Comparison of ENCODE assay signal across 29 mouse cellular contexts in the genomic region with DNA sequence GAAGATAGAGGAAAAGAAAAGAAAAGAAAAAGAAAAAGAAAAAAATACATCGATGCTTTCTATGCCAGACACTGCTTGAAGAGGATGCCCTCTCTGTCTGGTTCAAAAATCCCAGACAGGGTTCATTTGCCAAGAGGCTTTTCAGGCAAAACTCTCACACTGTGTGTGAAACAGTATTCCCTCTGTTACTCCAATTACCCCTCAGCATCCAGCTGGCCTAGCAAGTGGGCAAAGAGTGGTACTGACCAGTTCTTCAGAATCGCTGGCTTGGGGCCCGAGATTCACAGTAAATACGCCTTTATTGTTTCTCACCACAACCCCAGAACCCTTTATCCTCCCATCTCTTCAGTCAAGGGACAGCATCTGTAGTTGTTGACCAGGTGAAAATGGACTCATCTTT.
DNase-seq lines count a peak whose midpoint lies in the region; ATAC-seq lines count a peak whose summit lies in the region.
"Had no signal": no experiment of that assay in that cellular context is flagged by ENCODE, and none has a peak within 500 bp of the region (broad histone marks: within the 10 kb centered on the region; RNA-seq: fewer than 3 reads in every experiment).

No protein-coding gene starts in this region.

- H3K4me3 ChIP-seq in hindbrain, embryonic 16.5 days (ENCODE audit: low read length) = no peak overlapping the region
- H3K4me3 ChIP-seq in hindbrain, embryonic 10.5 days = no peak overlapping the region
- H3K4me3 ChIP-seq: embryonic facial prominence, embryonic 10.5 days; embryonic facial prominence, embryonic 15.5 days; forebrain, embryonic 13.5 days; liver, embryonic 15.5 days; midbrain, embryonic 12.5 days had no signal

- no peaks in the 10 kb centered on the region for H3K9me3 ChIP-seq in hindbrain, embryonic 16.5 days (ENCODE audit: control insufficient read depth, low read length)
- H3K9me3 ChIP-seq in hindbrain, embryonic 10.5 days = no peaks in the 10 kb centered on the region
- H3K9me3 ChIP-seq: embryonic facial prominence, embryonic 10.5 days; embryonic facial prominence, embryonic 15.5 days; forebrain, embryonic 13.5 days; liver, embryonic 15.5 days; midbrain, embryonic 12.5 days had no signal

- ATAC-seq in hindbrain, embryonic 16.5 days = peak; percentile 79
- ATAC-seq: forebrain, embryonic 13.5 days; intestine, embryonic 16.5 days had no signal

- no peaks in the 10 kb centered on the region for H3K4me1 ChIP-seq in hindbrain, embryonic 16.5 days (ENCODE audit: control insufficient read depth, insufficient read depth, low read depth, low read length)
- no peaks in the 10 kb centered on the region for H3K4me1 ChIP-seq in hindbrain, embryonic 10.5 days (replicated peaks)
- H3K4me1 ChIP-seq: embryonic facial prominence, embryonic 10.5 days; embryonic facial prominence, embryonic 15.5 days; forebrain, embryonic 13.5 days; liver, embryonic 15.5 days; midbrain, embryonic 12.5 days had no signal

- intact Hi-C loops in left cerebral cortex, postnatal 4 days (cut with DNase I) = no loop called here
- intact Hi-C loops in left cerebral cortex, postnatal 36 days (cut with DNase I) = no loop called here

- no peaks in the 10 kb centered on the region for H3K36me3 ChIP-seq in hindbrain, embryonic 16.5 days (ENCODE audit: control insufficient read depth, insufficient read depth, low read length)
- H3K36me3 ChIP-seq in hindbrain, embryonic 10.5 days = no peaks in the 10 kb centered on the region
- H3K36me3 ChIP-seq: embryonic facial prominence, embryonic 10.5 days; embryonic facial prominence, embryonic 15.5 days; liver, embryonic 15.5 days; midbrain, embryonic 12.5 days had no signal

- no peaks in the 10 kb centered on the region for H3K27me3 ChIP-seq in hindbrain, embryonic 16.5 days (replicated peaks; ENCODE audit: control insufficient read depth, insufficient read depth, low read length)
- no peaks in the 10 kb centered on the region for H3K27me3 ChIP-seq in hindbrain, embryonic 10.5 days (ENCODE audit: insufficient read depth, poor library complexity, severe bottlenecking)
- H3K27me3 ChIP-seq: CH12.LX; embryonic facial prominence, embryonic 15.5 days; forebrain, embryonic 13.5 days; liver, embryonic 15.5 days; midbrain, embryonic 12.5 days had no signal

- no peak overlapping the region for H3K4me2 ChIP-seq in hindbrain, embryonic 16.5 days (ENCODE audit: low read length)
- H3K4me2 ChIP-seq: embryonic facial prominence, embryonic 15.5 days; forebrain, embryonic 13.5 days; heart, embryonic 11.5 days; liver, embryonic 15.5 days; lung, embryonic 14.5 days; midbrain, embryonic 12.5 days had no signal

- WGBS in hindbrain, embryonic 16.5 days = 84% methylated on average over 4 of the region's 4 CpGs
- WGBS in hindbrain, embryonic 10.5 days = 89% methylated on average over 4 of the region's 4 CpGs

- peak; percentile 42 to 66 for DNase-seq in cerebellum, postnatal 10 days
- DNase-seq in cerebellum, adult 11 months = no peak
- DNase-seq in hindbrain, embryonic 10.5 days (ENCODE audit: low spot score) = no peak
- peak; percentile 57 for DNase-seq in left cerebral cortex, postnatal 4 days
- no peak for DNase-seq in left cerebral cortex, postnatal 36 days (ENCODE audit: low spot score in 2 of 2)
- DNase-seq in Muller cell, postnatal 12 days (ENCODE audit: inconsistent ontology term) = peak; percentile 25
- DNase-seq in lung, postnatal 10 days = no peak
- DNase-seq: adrenal gland, adult 8-10 months; cerebellum, adult 11-12 months; cerebellum, postnatal 25 days; gastrocnemius, postnatal 14 days; heart, postnatal 36 days; kidney, adult 8-10 months; kidney, postnatal 4 days; liver; lung, embryonic 14.5 days; thymus, adult 2 months; thymus, postnatal 4 days had no signal

- no peak overlapping the region for H3K9ac ChIP-seq in hindbrain, embryonic 16.5 days (ENCODE audit: low read depth, low read length)
- H3K9ac ChIP-seq: embryonic facial prominence, embryonic 15.5 days; forebrain, embryonic 13.5 days; liver, embryonic 15.5 days; lung, embryonic 14.5 days; midbrain, embryonic 12.5 days had no signal

- H3K27ac ChIP-seq in hindbrain, embryonic 16.5 days (ENCODE audit: low read depth, low read length) = no peak overlapping the region
- no peak overlapping the region for H3K27ac ChIP-seq in hindbrain, embryonic 10.5 days
- H3K27ac ChIP-seq: embryonic facial prominence, embryonic 10.5 days; embryonic facial prominence, embryonic 15.5 days; forebrain, embryonic 13.5 days; kidney, postnatal 0 days; liver, embryonic 15.5 days; midbrain, embryonic 12.5 days; stomach, postnatal 0 days had no signal

Comparison
In these comparisons a context has a peak if more than half of its experiments do, and no peak if none do; other contexts are left out.
1. DNase-seq: peak in cerebellum, postnatal 10 days (2 of 2), left cerebral cortex, postnatal 4 days (single experiment) and Muller cell, postnatal 12 days (single experiment); none in cerebellum, adult 11 months (single experiment), hindbrain, embryonic 10.5 days (single experiment), left cerebral cortex, postnatal 36 days (0 of 2) and lung, postnatal 10 days (single experiment).